Mouse (Mus musculus) heart, postnatal 0 days (tissue): Measurements from ENCODE around the gene Mamld1. TPM values are rescaled to one million over a fixed set of nuclear protein-coding genes. Genes with fewer than 3 reads are reported as not detected.

Experiments used
- ATAC-seq: fragments of 200-750 bp; cut with Nextera tagmentation; 2 replicates; pipeline ENCODE4 v1.8.0; 2017; ENCODE audit warnings: low read depth, moderate number of reproducible peaks, moderate library complexity; ENCODE audit not compliant: insufficient read depth
- DNase-seq: peaks from one replicate; pipeline ENCODE4 v3.0.0-alpha.2; 2016; ENCODE audit warnings: low spot score
- H3K27ac ChIP-seq: fragments of 300-500 bp; sonication (generic); 2 replicates; pipeline ENCODE4 v1.5.1; 2014; ENCODE audit warnings: low read depth, mild to moderate bottlenecking
- H3K27me3 ChIP-seq: fragments of 300-500 bp; sonication (generic); 2 replicates; pipeline ENCODE4 v1.6.1; 2014; ENCODE audit warnings: low read length, mixed read lengths; ENCODE audit not compliant: control insufficient read depth, insufficient read depth
- H3K36me3 ChIP-seq: fragments of 300-500 bp; sonication (generic); replicated peaks from 2 replicates; pipeline ENCODE4 v1.6.1; 2014; ENCODE audit warnings: low read length, mixed read lengths; ENCODE audit not compliant: control insufficient read depth, insufficient read depth
- H3K4me1 ChIP-seq: fragments of 300-500 bp; sonication (generic); 2 replicates; pipeline ENCODE4 v1.6.1; 2014; ENCODE audit warnings: antibody characterized with exemption; ENCODE audit not compliant: control insufficient read depth, insufficient read depth
- H3K4me2 ChIP-seq: fragments of 300-500 bp; sonication (generic); 2 replicates; pipeline ENCODE4 v1.6.1; 2014; ENCODE audit warnings: low read depth, mild to moderate bottlenecking, low read length, moderate library complexity
- H3K4me3 ChIP-seq: fragments of 300-500 bp; sonication (generic); 2 replicates; pipeline ENCODE4 v1.5.1; 2014; ENCODE audit warnings: low read depth, low read length
- H3K9ac ChIP-seq: fragments of 300-500 bp; sonication (generic); replicated peaks from 2 replicates; pipeline ENCODE4 v1.6.1; 2014; ENCODE audit warnings: low read depth, low read length, mixed read lengths
- H3K9me3 ChIP-seq: fragments of 300-500 bp; sonication (generic); replicated peaks from 2 replicates; pipeline ENCODE4 v1.6.1; 2016; ENCODE audit warnings: low read length; ENCODE audit not compliant: control insufficient read depth
- CTCF ChIP-seq: IDR thresholded peaks from 2 replicates; pipeline ENCODE4 v1.5.1; 2016; ENCODE audit warnings: antibody characterized with exemption, control low read depth, low read depth
- EP300 ChIP-seq: IDR thresholded peaks from 2 replicates; pipeline ENCODE4 v1.6.1; 2016; ENCODE audit warnings: antibody characterized with exemption, low read depth
- WGBS: fragments of 180-500 bp; shearing (Covaris S2); extraction: QIAGEN DNeasy Blood & Tissue Kit; methylation state at CpG from one replicate; pipeline ENCODE4 v1.1.7; 2014; 5-methylcytosine and 5-hydroxymethylcytosine counted together
- polyA plus RNA-seq: library from polyadenylated mRNA; unstranded; fragments of >200 nt; fragmentation: Nextera tagmentation; extraction: Ambion mirVana; gene quantifications from 2 replicates; pipeline ENCODE4 v1.2.1, GENCODE M21; 2015
- total RNA-seq: library from RNA; depleted of rRNA; stranded (reverse); fragments of >200 nt; gene quantifications from 2 replicates; pipeline ENCODE4 v1.2.3, GENCODE M21; 2014; ENCODE audit warnings: low replicate concordance

Gene Mamld1
- total and polyA plus RNA-seq, 2 experiments from 2014 or later = 2.2 to 10.0 TPM

DNA sequence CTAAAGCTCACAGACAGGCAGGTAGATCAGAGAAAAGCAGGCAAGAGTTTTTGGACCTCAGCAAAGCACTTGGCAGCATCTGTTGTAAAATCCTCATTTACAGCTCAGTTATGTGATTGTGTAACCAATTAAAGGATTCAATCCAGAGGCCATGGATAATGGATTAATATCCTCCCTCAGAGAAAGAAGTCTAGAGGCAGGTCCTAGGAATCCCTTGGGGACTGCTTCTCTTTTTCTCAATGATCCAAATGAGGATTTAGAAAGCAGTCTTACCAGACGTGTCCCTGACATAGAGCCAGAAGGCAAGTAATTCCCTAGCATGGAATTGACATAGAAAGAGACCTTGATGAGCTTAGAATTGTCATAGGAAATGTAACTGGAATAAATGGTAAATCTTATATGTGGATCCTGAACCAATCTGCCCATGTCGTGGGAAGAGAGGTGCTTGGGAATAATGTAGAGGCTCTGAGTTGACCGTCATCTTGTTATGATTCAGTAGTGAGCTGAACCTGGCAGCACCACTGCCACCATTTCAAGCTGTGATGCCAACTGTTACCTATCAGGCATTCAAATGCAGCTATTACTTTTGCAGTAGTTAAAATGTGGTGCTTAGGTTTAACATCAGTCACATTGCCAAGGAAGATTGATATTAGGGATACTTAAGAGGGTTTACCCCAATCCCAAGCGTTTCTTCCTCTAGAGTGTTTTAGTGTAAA, 35.2 kb downstream of the Mamld1 start:
- Histone ChIP-seq H3K4me3 (no peak overlapping the region), H3K27me3 (no peaks in the 10 kb centered on the region), H3K9ac (no peak overlapping the region), H3K4me1 (no peaks in the 10 kb centered on the region), H3K4me2 (no peak overlapping the region), H3K27ac (no peak overlapping the region), H3K36me3 (no peaks in the 10 kb centered on the region), H3K9me3 (no peaks in the 10 kb centered on the region)
- ATAC-seq = no peak
- TF ChIP-seq EP300 (no peak), CTCF (no peak)
- DNase-seq = no peak
- 68% methylated on average over 4 of the region's 4 CpGs for WGBS

GRCm38 (mm10) chrX:71087370-71088079, 37.5 kb downstream of the Mamld1 start:
- Histone ChIP-seq H3K9me3 (no peaks in the 10 kb centered on the region), H3K4me3 (no peak overlapping the region), H3K27me3 (no peaks in the 10 kb centered on the region), H3K4me1 (no peaks in the 10 kb centered on the region), H3K9ac (no peak overlapping the region), H3K27ac (no peak overlapping the region; the same call in 1 of the 2 replicates), H3K4me2 (no peak overlapping the region), H3K36me3 (no peaks in the 10 kb centered on the region)
- ATAC-seq = no peak
- DNase-seq = no peak
- 57% methylated on average over 4 of the region's 4 CpGs for WGBS
- no peak for TF ChIP-seq CTCF

DNA sequence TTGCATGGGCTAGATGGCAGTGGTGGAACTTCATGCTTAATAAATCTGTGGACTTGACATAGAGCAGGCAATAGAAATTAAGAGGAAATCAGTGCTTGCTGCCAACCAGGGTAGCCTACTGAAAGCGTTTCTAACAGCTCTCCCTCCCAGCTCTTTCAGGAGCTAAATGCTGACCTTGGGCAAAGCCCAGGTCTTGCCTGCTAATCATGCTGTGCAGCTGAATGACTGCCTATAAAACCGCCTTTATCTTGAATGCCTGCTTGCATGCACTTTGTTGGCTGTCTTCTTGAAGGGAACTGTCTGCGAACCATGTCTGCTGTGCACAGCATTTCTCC, 38.0 kb downstream of the Mamld1 start:
- TF ChIP-seq EP300 = no peak
- no peak for TF ChIP-seq CTCF
- WGBS = 42% methylated on average over 3 of the region's 3 CpGs
- Histone ChIP-seq H3K4me3 (no peak overlapping the region), H3K36me3 (no peaks in the 10 kb centered on the region), H3K27ac (no peak overlapping the region; the same call in 1 of the 2 replicates), H3K27me3 (no peaks in the 10 kb centered on the region), H3K4me1 (no peaks in the 10 kb centered on the region), H3K9ac (no peak overlapping the region), H3K9me3 (no peaks in the 10 kb centered on the region), H3K4me2 (no peak overlapping the region)
- DNase-seq = no peak
- no peak for ATAC-seq

DNA sequence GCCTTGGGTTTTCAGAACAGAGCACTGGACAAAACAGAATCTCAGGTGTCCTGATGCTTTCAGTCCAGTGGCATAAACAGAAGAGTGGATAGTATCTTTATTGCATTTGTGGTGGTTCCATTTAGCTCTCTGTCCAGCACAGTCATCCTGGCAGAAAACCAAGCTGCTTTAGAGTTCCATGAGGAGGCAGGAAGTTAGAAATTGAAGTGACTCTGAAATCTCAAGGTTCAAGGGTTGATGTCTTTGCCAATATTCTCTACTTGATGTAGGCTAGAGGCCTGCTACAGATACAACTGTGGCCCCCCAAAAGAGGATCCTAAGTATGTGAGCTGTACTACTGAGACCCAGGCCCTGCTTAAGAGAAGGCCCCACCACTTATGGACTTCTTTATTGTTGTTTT, 55.8 kb downstream of the Mamld1 start:
- DNase-seq = no peak
- H3K4me2 ChIP-seq = no peak overlapping the region

GRCm38 (mm10) chrX:71106392-71106791, 56.3 kb downstream of the Mamld1 start:
- Histone ChIP-seq H3K9ac (no peak overlapping the region), H3K9me3 (no peaks in the 10 kb centered on the region), H3K36me3 (no peaks in the 10 kb centered on the region), H3K4me1 (peaks cover 15% of the 10 kb centered on the region; the same call in 1 of the 2 replicates), H3K4me2 (no peak overlapping the region), H3K27ac (peak overlapping the region; percentile 46), H3K4me3 (no peak overlapping the region), H3K27me3 (no peaks in the 10 kb centered on the region)
- DNase-seq (peak; percentile 17), ATAC-seq (peak; percentile 64)
- TF ChIP-seq EP300 (no peak), CTCF (no peak)
- 40% methylated on average over 4 of the region's 4 CpGs for WGBS

More for the DNA sequence above, 55.8 kb downstream of the Mamld1 start:
- Histone ChIP-seq H3K9me3 (no peaks in the 10 kb centered on the region), H3K27me3 (no peaks in the 10 kb centered on the region), H3K27ac (peak overlapping the region; percentile 46), H3K36me3 (no peaks in the 10 kb centered on the region), H3K4me1 (peaks cover 15% of the 10 kb centered on the region; the same call in 1 of the 2 replicates), H3K9ac (no peak overlapping the region), H3K4me3 (no peak overlapping the region)
- no peak for ATAC-seq
- TF ChIP-seq CTCF (no peak), EP300 (no peak)
